Mouse (Mus musculus) E14TG2a.4 (cell line): ENCODE measurements around the gene Ifrd2.

Experiments
- H3K27me3 ChIP-seq: 2 replicates; pipeline ENCODE4 v1.6.1; 2014; ENCODE audit warnings: low read length, control low read depth; ENCODE audit not compliant: insufficient read depth
- H3K36me3 ChIP-seq: 2 replicates; pipeline ENCODE4 v1.6.1; 2014; ENCODE audit warnings: low read length, control low read depth; ENCODE audit not compliant: insufficient read depth
- H3K4me1 ChIP-seq: replicated peaks from 2 replicates; pipeline ENCODE4 v1.6.1; 2014; ENCODE audit warnings: low read depth, low read length, control low read depth
- H3K4me3 ChIP-seq: replicated peaks from 2 replicates; pipeline ENCODE4 v1.5.1; 2014; ENCODE audit warnings: mild to moderate bottlenecking, low read length
- H3K9me3 ChIP-seq: 2 replicates; pipeline ENCODE4 v1.6.1; 2014; ENCODE audit warnings: low read length, control low read depth
- CTCF ChIP-seq: conservative IDR thresholded peaks from 2 replicates; pipeline ENCODE4 v1.5.1; 2014; ENCODE audit warnings: low read length
- NANOG ChIP-seq: IDR thresholded peaks from 2 replicates; pipeline ENCODE4 v1.6.1; 2014; ENCODE audit warnings: borderline replicate concordance, low read length, mixed read lengths
- POU5F1 ChIP-seq: IDR thresholded peaks from 2 replicates; pipeline ENCODE4 v1.6.1; 2014; ENCODE audit warnings: low read length, borderline replicate concordance

Ifrd2 gene

DNA sequence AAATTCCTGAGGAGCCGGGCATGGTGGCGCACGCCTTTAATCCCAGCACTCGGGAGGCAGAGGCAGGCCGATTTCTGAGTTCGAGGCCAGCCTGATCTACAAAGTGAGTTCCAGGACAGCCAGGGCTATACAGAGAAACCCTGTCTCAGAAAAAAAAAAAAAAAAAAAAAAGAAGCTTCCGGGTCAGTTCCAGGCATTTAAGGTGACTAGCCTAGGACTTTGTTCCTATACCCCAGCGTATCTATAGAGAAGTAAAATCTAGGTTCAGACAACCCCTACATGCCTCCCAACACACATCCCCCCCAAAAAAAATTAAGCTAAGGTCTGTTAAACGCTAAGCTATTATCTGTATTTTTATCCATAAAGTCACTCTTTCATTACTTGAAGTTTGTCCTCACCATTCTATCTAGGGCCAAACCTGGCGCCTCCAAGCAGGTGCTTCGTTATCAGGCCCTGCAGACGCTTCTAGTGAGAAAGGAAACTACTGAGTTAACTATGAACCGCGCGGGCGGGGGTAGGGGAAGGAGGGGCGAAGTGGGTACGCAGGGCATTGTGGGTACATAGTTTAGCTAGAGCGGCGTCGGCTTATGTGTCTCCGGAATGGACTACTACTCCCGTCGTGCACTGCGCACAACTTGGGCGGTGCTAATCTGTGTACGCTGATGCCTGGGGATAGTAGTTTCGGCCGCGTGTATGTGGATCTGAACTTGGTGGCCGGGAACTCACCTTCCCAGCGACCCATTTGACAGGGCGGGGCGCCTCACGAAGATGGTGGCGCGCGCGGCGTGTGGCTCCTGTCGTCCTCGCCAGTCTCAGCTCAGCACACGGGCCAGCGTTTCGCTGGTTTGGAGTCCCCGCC is at the start of gene Ifrd2:
Ifrd2 (plus strand) TSS at position 669 of the 859 bp plus-strand sequence.
- Histone ChIP-seq H3K4me1 (peaks cover 62% of the 10 kb centered on the region), H3K4me3 (peak within 1 kb of the TSS; percentile 94), H3K9me3 (no peaks in the 10 kb centered on the region), H3K27me3 (peaks cover 2% of the 10 kb centered on the region; the same call in 1 of the 2 replicates), H3K36me3 (peaks cover 61% of the 10 kb centered on the region)
- TF ChIP-seq POU5F1 (no peak), NANOG (no peak), CTCF (no peak)

DNA sequence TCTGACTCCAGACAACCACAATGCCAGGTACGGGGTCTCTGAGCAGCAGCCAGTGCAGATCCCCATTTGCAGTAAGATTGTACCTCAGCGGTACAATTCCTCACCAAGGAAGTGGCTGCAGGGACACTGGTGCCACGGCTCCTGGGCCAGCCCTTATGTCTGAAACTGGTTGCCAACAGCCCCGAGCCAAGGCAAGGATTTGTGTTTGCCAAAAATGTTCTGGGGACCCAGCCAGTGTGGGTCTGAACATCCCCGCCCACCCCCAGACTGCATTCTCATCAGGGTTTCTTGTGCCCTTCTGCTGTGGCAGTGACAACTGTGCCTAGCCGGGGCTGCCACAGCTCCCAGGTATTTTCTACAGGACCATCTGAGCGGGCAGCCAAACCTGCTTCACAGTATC is 49.2 kb upstream of the Ifrd2 start:
- peaks cover 74% of the 10 kb centered on the region for H3K4me1 ChIP-seq
- H3K36me3 ChIP-seq: peaks cover 57% of the 10 kb centered on the region
- no peak overlapping the region for H3K4me3 ChIP-seq
- H3K27me3 ChIP-seq: no peaks in the 10 kb centered on the region
- H3K9me3 ChIP-seq: no peaks in the 10 kb centered on the region
- TF ChIP-seq POU5F1 (no peak), NANOG (no peak)

- Histone ChIP-seq H3K9me3 (no peaks in the 10 kb centered on the region), H3K4me3 (no peak overlapping the region), H3K4me1 (peaks cover 74% of the 10 kb centered on the region), H3K36me3 (peaks cover 59% of the 10 kb centered on the region), H3K27me3 (no peaks in the 10 kb centered on the region)
- TF ChIP-seq CTCF: no peak
- TF ChIP-seq NANOG: no peak
- no peak for TF ChIP-seq POU5F1
These were observed 48.7 kb upstream of the Ifrd2 start for GRCm38 (mm10) chr9:107538711-107539110.

DNA sequence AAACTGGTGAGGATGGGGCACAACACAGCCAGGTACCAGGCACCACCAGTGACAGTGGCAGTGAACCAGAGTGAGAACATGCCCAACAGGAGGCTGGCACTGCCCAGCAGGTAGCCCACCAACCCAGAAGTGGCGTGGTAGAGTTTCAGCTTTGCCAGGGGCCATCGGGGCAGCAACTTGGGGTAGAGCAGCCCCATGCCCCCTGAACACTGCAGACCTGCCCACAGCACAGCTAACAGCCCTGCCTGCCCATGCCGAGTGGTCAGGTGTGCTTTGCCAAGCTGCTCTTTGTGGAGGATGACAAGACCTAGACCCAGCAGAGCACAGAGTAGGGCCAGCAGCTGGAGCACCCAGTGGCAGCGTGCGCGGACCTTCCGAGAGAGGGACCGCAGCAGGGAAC is 47.5 kb upstream of the Ifrd2 start:
- peaks cover 78% of the 10 kb centered on the region for H3K4me1 ChIP-seq
- no peaks in the 10 kb centered on the region for H3K9me3 ChIP-seq
- TF ChIP-seq CTCF (no peak), NANOG (no peak), POU5F1 (no peak)
- H3K27me3 ChIP-seq: no peaks in the 10 kb centered on the region
- no peak overlapping the region for H3K4me3 ChIP-seq
- peaks cover 70% of the 10 kb centered on the region for H3K36me3 ChIP-seq

DNA sequence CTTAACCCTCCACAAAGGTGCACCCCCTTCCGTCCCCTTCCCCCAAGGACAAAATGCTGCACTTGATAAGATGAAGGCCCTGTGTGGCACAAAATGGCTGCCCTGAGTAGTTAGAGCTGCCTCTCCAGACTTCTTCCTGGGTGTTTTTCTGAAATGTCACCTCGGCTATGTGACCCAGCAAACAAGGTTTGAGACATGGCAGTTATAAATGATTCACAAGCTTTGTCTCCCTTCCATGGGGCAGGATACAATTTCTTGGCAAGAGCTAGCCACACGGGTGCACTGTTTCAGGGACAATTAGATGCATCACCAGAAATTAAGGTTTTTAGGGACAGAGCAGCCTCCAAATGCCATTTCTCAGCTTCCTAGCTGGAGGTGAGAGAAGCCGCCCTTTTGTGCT is 47.0 kb upstream of the Ifrd2 start:
- H3K4me3 ChIP-seq: no peak overlapping the region
- H3K9me3 ChIP-seq: no peaks in the 10 kb centered on the region
- no peak for TF ChIP-seq CTCF
- no peak for TF ChIP-seq POU5F1
- no peak for TF ChIP-seq NANOG
- peaks cover 70% of the 10 kb centered on the region for H3K36me3 ChIP-seq
- peaks cover 78% of the 10 kb centered on the region for H3K4me1 ChIP-seq
- no peaks in the 10 kb centered on the region for H3K27me3 ChIP-seq

DNA sequence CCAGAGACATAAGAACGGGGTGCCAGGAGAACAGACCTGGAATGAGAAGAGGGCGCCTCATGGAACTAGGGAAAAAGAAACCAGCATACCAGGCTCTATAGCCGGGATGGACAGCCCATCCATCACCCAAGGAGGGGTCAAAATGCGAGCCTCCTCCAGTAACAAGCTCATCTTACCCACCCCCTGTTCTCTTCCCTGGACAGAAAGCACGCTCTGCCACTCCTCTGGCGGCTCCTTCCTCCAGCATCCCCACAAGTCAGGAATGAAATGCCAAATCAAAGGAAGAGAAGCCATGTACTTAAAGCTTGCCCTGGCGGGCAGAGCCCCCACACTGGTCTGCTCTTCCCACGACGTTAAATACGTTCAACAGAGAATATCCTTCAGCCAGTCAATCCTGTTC is 46.4 kb upstream of the Ifrd2 start:
- H3K9me3 ChIP-seq: no peaks in the 10 kb centered on the region
- TF ChIP-seq POU5F1 (no peak), NANOG (no peak), CTCF (no peak)

GRCm38 (mm10) chr9:107541474-107542351 is 45.7 kb upstream of the Ifrd2 start, which contains the start of the genes Cyb561d2 and Nprl2:
TSS of gene Cyb561d2 (minus strand) at chr9:107542193.
TSS of gene Nprl2 (plus strand) at chr9:107542226.
- no peak for TF ChIP-seq NANOG
- no peak for TF ChIP-seq POU5F1
- no peak for TF ChIP-seq CTCF
- Histone ChIP-seq H3K4me3 (peak within 1 kb of the TSS; percentile 88), H3K9me3 (no peaks in the 10 kb centered on the region), H3K4me1 (peaks cover 71% of the 10 kb centered on the region), H3K36me3 (peaks cover 58% of the 10 kb centered on the region), H3K27me3 (no peaks in the 10 kb centered on the region)

More for the DNA sequence above, 46.4 kb upstream of the Ifrd2 start:
- H3K4me3 ChIP-seq: peak overlapping the region; percentile 88
- H3K36me3 ChIP-seq: peaks cover 65% of the 10 kb centered on the region
- H3K27me3 ChIP-seq: no peaks in the 10 kb centered on the region
- peaks cover 72% of the 10 kb centered on the region for H3K4me1 ChIP-seq

GRCm38 (mm10) chr9:107542352-107542686 is 45.1 kb upstream of the Ifrd2 start:
- H3K9me3 ChIP-seq: no peaks in the 10 kb centered on the region
- H3K27me3 ChIP-seq: peaks cover under 1% of the 10 kb centered on the region; the same call in 1 of the 2 replicates
- H3K4me3 ChIP-seq: peak overlapping the region; percentile 88
- H3K36me3 ChIP-seq: peaks cover 52% of the 10 kb centered on the region
- peaks cover 72% of the 10 kb centered on the region for H3K4me1 ChIP-seq
- TF ChIP-seq POU5F1 (no peak), CTCF (no peak), NANOG (no peak)
